Mouse (Mus musculus): ENCODE measurements around the gene 1700029F12Rik. TPM values are rescaled to one million over a fixed set of nuclear protein-coding genes. Genes with fewer than 3 reads are reported as not detected.

1700029F12Rik gene
- not detected in 2 replicates for polyA plus RNA-seq (2015; fragmentation: Nextera tagmentation; extraction: Ambion mirVana)

- Histone ChIP-seq H3K4me2 (no peak within 1 kb of the TSS), H3K36me3 (replicated peaks) (no peaks in the 10 kb centered on the region), H3K4me3 (replicated peaks) (no peak within 1 kb of the TSS), H3K4me1 (replicated peaks) (no peaks in the 10 kb centered on the region), H3K9me3 (replicated peaks) (no peaks in the 10 kb centered on the region), H3K27me3 (no peaks in the 10 kb centered on the region), H3K27ac (replicated peaks) (no peak within 1 kb of the TSS), H3K9ac (no peak within 1 kb of the TSS)
- ATAC-seq (ENCODE audit: insufficient read depth), result no peak
- WGBS (ENCODE audit: insufficient replicate concordance), result 50% methylated on average over 2 of the region's 2 CpGs
Observed at GRCm38 (mm10) chr13:97034262-97034661, at the start of gene 1700029F12Rik. Gene 1700029F12Rik, minus strand, starts transcription at chr13:97034362.

GRCm38 (mm10) chr13:97082432-97082831 is 48.3 kb upstream of the 1700029F12Rik start:
- no peak overlapping the region for H3K4me2 ChIP-seq
- peak overlapping the region; percentile 26 for H3K27ac ChIP-seq (replicated peaks)
- no peaks in the 10 kb centered on the region for H3K9me3 ChIP-seq (replicated peaks)
- no peaks in the 10 kb centered on the region for H3K36me3 ChIP-seq (replicated peaks)
- 73% methylated on average over 7 of the region's 7 CpGs for WGBS (ENCODE audit: insufficient replicate concordance)
- no peak overlapping the region for H3K9ac ChIP-seq
- H3K27me3 ChIP-seq, result no peaks in the 10 kb centered on the region
- peak; percentile 89 for ATAC-seq (ENCODE audit: insufficient read depth)
- H3K4me1 ChIP-seq (replicated peaks), result peaks cover 32% of the 10 kb centered on the region
- no peak overlapping the region for H3K4me3 ChIP-seq (replicated peaks)

GRCm38 (mm10) chr13:97080615-97081014 is 46.5 kb upstream of the 1700029F12Rik start:
- H3K4me2 ChIP-seq, result no peak overlapping the region
- no peaks in the 10 kb centered on the region for H3K36me3 ChIP-seq (replicated peaks)
- H3K9ac ChIP-seq, result no peak overlapping the region
- H3K4me3 ChIP-seq (replicated peaks), result no peak overlapping the region
- H3K4me1 ChIP-seq (replicated peaks), result peaks cover 18% of the 10 kb centered on the region
- no peak overlapping the region for H3K27ac ChIP-seq (replicated peaks)
- H3K27me3 ChIP-seq, result no peaks in the 10 kb centered on the region
- ATAC-seq (ENCODE audit: insufficient read depth), result no peak
- 77% methylated on average over 3 of the region's 3 CpGs for whole genome bisulfite sequencing (ENCODE audit: insufficient replicate concordance)
- no peaks in the 10 kb centered on the region for H3K9me3 ChIP-seq (replicated peaks)

GRCm38 (mm10) chr13:97080201-97080600 is 46.0 kb upstream of the 1700029F12Rik start:
- no peak overlapping the region for H3K9ac ChIP-seq
- H3K27me3 ChIP-seq, result no peaks in the 10 kb centered on the region
- H3K4me1 ChIP-seq (replicated peaks), result peaks cover 18% of the 10 kb centered on the region
- no peaks in the 10 kb centered on the region for H3K9me3 ChIP-seq (replicated peaks)
- no peak for ATAC-seq (ENCODE audit: insufficient read depth)
- no peak overlapping the region for H3K4me3 ChIP-seq (replicated peaks)
- 62% methylated on average over 2 of the region's 2 CpGs for WGBS (ENCODE audit: insufficient replicate concordance)
- H3K36me3 ChIP-seq (replicated peaks), result no peaks in the 10 kb centered on the region
- H3K27ac ChIP-seq (replicated peaks), result no peak overlapping the region
- no peak overlapping the region for H3K4me2 ChIP-seq

- H3K27me3 ChIP-seq, result peaks cover 22% of the 10 kb centered on the region
- no peaks in the 10 kb centered on the region for H3K36me3 ChIP-seq (replicated peaks)
- no peak for ATAC-seq (ENCODE audit: insufficient read depth)
- H3K27ac ChIP-seq (replicated peaks), result no peak overlapping the region
- H3K4me1 ChIP-seq (replicated peaks), result peaks cover 11% of the 10 kb centered on the region
- H3K4me2 ChIP-seq, result no peak overlapping the region
- no peaks in the 10 kb centered on the region for H3K9me3 ChIP-seq (replicated peaks)
- no peak overlapping the region for H3K4me3 ChIP-seq (replicated peaks)
- H3K9ac ChIP-seq, result no peak overlapping the region
- 83% methylated on average over 2 of the region's 2 CpGs for WGBS (ENCODE audit: insufficient replicate concordance)
Observed at GRCm38 (mm10) chr13:97077556-97077955, 43.4 kb upstream of the 1700029F12Rik start.

GRCm38 (mm10) chr13:97073497-97073896 is 39.3 kb upstream of the 1700029F12Rik start:
- Histone ChIP-seq H3K4me3 (replicated peaks) (no peak overlapping the region), H3K36me3 (replicated peaks) (no peaks in the 10 kb centered on the region), H3K4me1 (replicated peaks) (peaks cover 27% of the 10 kb centered on the region), H3K9me3 (replicated peaks) (no peaks in the 10 kb centered on the region), H3K27me3 (peaks cover 54% of the 10 kb centered on the region), H3K4me2 (no peak overlapping the region), H3K9ac (no peak overlapping the region), H3K27ac (replicated peaks) (no peak overlapping the region)
- no peak for ATAC-seq (ENCODE audit: insufficient read depth)
- whole genome bisulfite sequencing (ENCODE audit: insufficient replicate concordance), result 71% methylated on average over 1 of the region's 1 CpGs

- Histone ChIP-seq H3K4me1 (replicated peaks) (peaks cover 44% of the 10 kb centered on the region), H3K4me2 (peak overlapping the region; percentile 100), H3K36me3 (replicated peaks) (no peaks in the 10 kb centered on the region), H3K4me3 (replicated peaks) (peak overlapping the region; percentile 75), H3K27me3 (peaks cover 54% of the 10 kb centered on the region), H3K9ac (peak overlapping the region; percentile 74), H3K9me3 (replicated peaks) (no peaks in the 10 kb centered on the region), H3K27ac (replicated peaks) (peak overlapping the region; percentile 41; the same call in 1 of the 2 replicates)
- peak; percentile 55 for ATAC-seq (ENCODE audit: insufficient read depth)
- WGBS (ENCODE audit: insufficient replicate concordance), result under 1% methylated on average over 61 of the region's 76 CpGs
Observed at GRCm38 (mm10) chr13:97071626-97072241, 37.6 kb upstream of the 1700029F12Rik start.

- Histone ChIP-seq H3K27ac (replicated peaks) (peak overlapping the region; percentile 41; the same call in 1 of the 2 replicates), H3K9ac (peak overlapping the region; percentile 74), H3K4me3 (replicated peaks) (peak overlapping the region; percentile 75), H3K36me3 (replicated peaks) (no peaks in the 10 kb centered on the region), H3K4me2 (peak overlapping the region; percentile 100), H3K4me1 (replicated peaks) (peaks cover 51% of the 10 kb centered on the region), H3K9me3 (replicated peaks) (no peaks in the 10 kb centered on the region), H3K27me3 (peaks cover 54% of the 10 kb centered on the region)
- ATAC-seq (ENCODE audit: insufficient read depth), result peak; percentile 25; the same call in 1 of the 2 replicates
- under 1% methylated on average over 72 of the region's 85 CpGs for WGBS (ENCODE audit: insufficient replicate concordance)
Observed at GRCm38 (mm10) chr13:97070931-97071625, 36.9 kb upstream of the 1700029F12Rik start.

GRCm38 (mm10) chr13:97068151-97068550 is 34.0 kb upstream of the 1700029F12Rik start:
- Histone ChIP-seq H3K4me1 (replicated peaks) (peaks cover 78% of the 10 kb centered on the region), H3K9ac (peak overlapping the region; percentile 33; the same call in 1 of the 2 replicates), H3K4me3 (replicated peaks) (peak overlapping the region; percentile 58), H3K36me3 (replicated peaks) (no peaks in the 10 kb centered on the region), H3K9me3 (replicated peaks) (no peaks in the 10 kb centered on the region), H3K4me2 (peak overlapping the region; percentile 74), H3K27me3 (peaks cover 37% of the 10 kb centered on the region), H3K27ac (replicated peaks) (peak overlapping the region; percentile 86)
- 69% methylated on average over 8 of the region's 8 CpGs for WGBS (ENCODE audit: insufficient replicate concordance)
- ATAC-seq (ENCODE audit: insufficient read depth), result no peak

GRCm38 (mm10) chr13:97067691-97068090 is 33.5 kb upstream of the 1700029F12Rik start:
- Histone ChIP-seq H3K9ac (peak overlapping the region; percentile 33), H3K4me3 (replicated peaks) (peak overlapping the region; percentile 58), H3K36me3 (replicated peaks) (no peaks in the 10 kb centered on the region), H3K27ac (replicated peaks) (peak overlapping the region; percentile 86), H3K4me1 (replicated peaks) (peaks cover 78% of the 10 kb centered on the region), H3K4me2 (peak overlapping the region; percentile 74), H3K27me3 (peaks cover 33% of the 10 kb centered on the region), H3K9me3 (replicated peaks) (no peaks in the 10 kb centered on the region)
- ATAC-seq (ENCODE audit: insufficient read depth), result no peak
- WGBS (ENCODE audit: insufficient replicate concordance), result 36% methylated on average over 6 of the region's 6 CpGs
